Mouse (Mus musculus) embryonic facial prominence, embryonic 10.5 days (tissue): ENCODE results near the gene Rbm20. TPM values are rescaled to one million over a fixed set of nuclear protein-coding genes. Genes with fewer than 3 reads are reported as not detected.

Source experiments
- DNase-seq: peaks from one replicate; pipeline ENCODE4 v3.0.0-alpha.2; 2017; ENCODE audit warnings: low spot score
- H3K27ac ChIP-seq: fragments of 300-500 bp; sonication (generic); replicated peaks from 2 replicates; pipeline ENCODE4 v1.5.1; 2016; ENCODE audit warnings: mild to moderate bottlenecking
- H3K27me3 ChIP-seq: fragments of 300-500 bp; sonication (generic); replicated peaks from 2 replicates; pipeline ENCODE4 v1.6.1; 2016; ENCODE audit warnings: low read depth, mild to moderate bottlenecking; ENCODE audit not compliant: poor library complexity, severe bottlenecking
- H3K36me3 ChIP-seq: fragments of 300-500 bp; sonication (generic); replicated peaks from 2 replicates; pipeline ENCODE4 v1.6.1; 2016; ENCODE audit warnings: mild to moderate bottlenecking, moderate library complexity
- H3K4me1 ChIP-seq: fragments of 300-500 bp; sonication (generic); 2 replicates; pipeline ENCODE4 v1.6.1; 2016
- H3K4me3 ChIP-seq: fragments of 300-500 bp; sonication (generic); 2 replicates; pipeline ENCODE4 v1.5.1; 2016; ENCODE audit warnings: mild to moderate bottlenecking, moderate library complexity
- H3K9me3 ChIP-seq: fragments of 300-500 bp; sonication (generic); 2 replicates; pipeline ENCODE4 v1.6.1; 2016; ENCODE audit warnings: mild to moderate bottlenecking
- whole genome bisulfite sequencing: fragments of 180-500 bp; shearing (Covaris S2); methylation state at CpG from one replicate; pipeline ENCODE4 v1.1.7; 2016; 5-methylcytosine and 5-hydroxymethylcytosine counted together
- polyA plus RNA-seq: library from polyadenylated mRNA; unstranded; fragments of >200 nt; fragmentation: Nextera tagmentation; extraction: Ambion mirVana; gene quantifications from 2 replicates; pipeline ENCODE4 v1.2.1, GENCODE M21; 2016

Gene Rbm20
- polyA plus RNA-seq, 1 experiment from 2014 or later: 1.2 TPM

DNA sequence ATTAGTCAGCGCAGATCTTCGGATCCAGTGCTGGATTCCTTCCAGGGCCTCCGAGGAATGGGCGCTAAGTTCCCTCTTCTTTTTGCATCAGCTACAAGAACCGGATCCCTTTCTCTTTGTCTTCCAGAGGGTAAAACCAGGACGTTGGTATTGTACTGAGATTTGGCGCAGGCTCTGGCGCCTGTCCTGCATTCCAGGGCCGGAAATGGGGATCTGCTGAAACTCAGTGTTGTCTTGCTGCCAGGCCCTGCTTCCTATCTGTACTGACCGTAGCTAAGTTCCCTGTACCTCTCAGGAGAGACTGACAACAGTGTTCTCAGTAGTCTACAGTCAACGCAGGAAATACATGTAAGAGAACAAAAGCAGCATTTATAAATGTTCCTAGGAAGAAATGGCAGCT lies 31.3 kb downstream of the Rbm20 start:
- H3K27ac ChIP-seq: no peak overlapping the region
- H3K4me1 ChIP-seq: peaks cover 18% of the 10 kb centered on the region
- no peaks in the 10 kb centered on the region for H3K27me3 ChIP-seq
- H3K36me3 ChIP-seq: no peaks in the 10 kb centered on the region
- H3K4me3 ChIP-seq: no peak overlapping the region
- no peaks in the 10 kb centered on the region; the same call in 1 of the 2 replicates for H3K9me3 ChIP-seq
- no peak for DNase-seq
- WGBS: 75% methylated on average over 11 of the region's 11 CpGs

DNA sequence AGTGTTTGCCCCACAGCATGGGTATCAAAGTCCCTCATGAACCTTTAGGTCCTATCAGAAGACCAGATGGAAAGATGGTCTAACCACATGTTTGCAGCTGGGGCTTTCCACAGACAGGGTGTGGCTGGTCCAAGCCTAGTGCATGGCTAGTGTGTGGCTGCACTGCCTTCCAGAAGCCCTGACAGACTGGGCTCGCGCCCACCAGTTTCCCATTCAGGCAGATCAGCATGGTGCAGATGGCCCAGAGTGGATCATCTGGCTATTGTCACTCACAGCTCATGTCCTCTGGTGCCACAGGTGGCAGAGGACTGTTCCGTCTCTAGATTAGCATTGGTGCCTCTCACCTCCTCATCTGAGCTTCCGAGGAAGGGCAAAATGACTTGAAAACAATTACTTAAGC lies 33.8 kb downstream of the Rbm20 start:
- Histone ChIP-seq H3K9me3 (peaks cover 7% of the 10 kb centered on the region; the same call in 1 of the 2 replicates), H3K27ac (no peak overlapping the region), H3K4me1 (peaks cover 6% of the 10 kb centered on the region), H3K27me3 (no peaks in the 10 kb centered on the region), H3K36me3 (no peaks in the 10 kb centered on the region), H3K4me3 (no peak overlapping the region)
- DNase-seq: no peak
- WGBS: 71% methylated on average over 4 of the region's 4 CpGs

DNA sequence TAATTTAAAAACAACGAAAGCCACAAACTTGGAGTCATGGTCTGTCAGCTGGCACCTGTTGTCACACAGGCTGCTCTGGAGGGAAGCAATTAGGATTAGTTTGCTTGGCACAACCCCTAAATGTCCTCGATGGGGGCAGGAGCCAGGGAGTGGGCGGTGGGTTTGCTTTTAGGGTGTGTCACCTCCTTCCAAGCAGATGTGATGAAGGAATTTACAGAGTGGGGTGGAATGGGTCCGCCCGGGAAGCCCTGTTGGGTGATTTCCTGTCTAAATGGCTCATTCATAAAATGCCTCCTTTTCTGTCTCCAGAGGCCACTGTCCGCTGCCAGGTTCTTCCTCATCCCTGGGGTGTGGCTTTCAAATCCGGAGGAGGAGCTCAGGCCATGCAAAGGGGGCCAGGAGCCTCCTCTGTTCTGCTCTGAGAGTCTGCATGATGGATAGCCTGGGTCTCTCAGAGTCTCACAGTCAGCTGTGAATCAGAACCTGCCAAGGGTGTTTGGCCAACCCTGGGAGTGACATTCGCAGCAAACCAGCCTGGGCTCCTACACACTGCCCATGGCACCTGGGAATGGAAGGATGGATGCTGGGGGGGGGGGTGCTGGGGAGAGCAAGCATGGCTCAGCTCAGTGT lies 34.3 kb downstream of the Rbm20 start:
- 49% methylated on average over 8 of the region's 8 CpGs for WGBS
- Histone ChIP-seq H3K4me3 (no peak overlapping the region), H3K27me3 (no peaks in the 10 kb centered on the region), H3K27ac (no peak overlapping the region), H3K36me3 (no peaks in the 10 kb centered on the region), H3K4me1 (peaks cover 6% of the 10 kb centered on the region), H3K9me3 (peaks cover 7% of the 10 kb centered on the region; the same call in 1 of the 2 replicates)
- DNase-seq: no peak

DNA sequence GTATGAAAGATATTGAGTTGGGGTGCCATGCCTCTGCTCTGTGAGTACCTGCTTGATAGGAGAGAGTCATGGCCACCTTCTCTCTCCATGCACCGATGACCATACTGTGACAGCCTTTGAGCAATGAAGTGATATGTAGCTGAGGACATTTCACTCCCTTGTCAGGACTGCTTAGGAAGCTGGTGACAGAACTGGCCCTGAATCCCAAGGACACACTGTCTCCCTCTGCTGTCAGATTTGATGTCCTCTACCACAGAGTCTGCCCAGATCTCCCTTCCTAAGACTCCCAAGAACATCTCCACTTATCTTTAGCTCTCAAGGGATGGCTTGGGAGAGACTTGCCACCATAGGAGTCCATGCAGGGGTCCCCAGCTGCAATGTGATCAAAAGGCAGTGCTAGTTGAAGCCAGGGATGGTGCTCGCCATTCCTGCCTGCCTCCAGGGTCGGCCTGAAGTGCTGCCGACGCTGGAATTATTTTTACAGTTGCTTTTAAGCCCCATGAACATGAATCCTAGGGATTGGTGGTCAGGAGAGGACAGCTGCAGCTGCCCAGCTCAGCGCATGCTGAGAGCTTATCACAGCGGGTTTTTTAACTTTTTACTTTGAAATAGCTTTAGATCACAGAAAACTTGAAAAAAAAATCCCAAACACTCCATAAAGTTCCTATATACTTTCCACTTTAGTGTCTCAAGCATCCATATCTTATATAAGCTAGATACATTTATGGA lies 35.4 kb downstream of the Rbm20 start:
- Histone ChIP-seq H3K4me3 (no peak overlapping the region), H3K4me1 (peaks cover 6% of the 10 kb centered on the region), H3K27ac (no peak overlapping the region), H3K27me3 (no peaks in the 10 kb centered on the region), H3K9me3 (peaks cover 7% of the 10 kb centered on the region; the same call in 1 of the 2 replicates), H3K36me3 (no peaks in the 10 kb centered on the region)
- no peak for DNase-seq
- 67% methylated on average over 7 of the region's 7 CpGs for WGBS

DNA sequence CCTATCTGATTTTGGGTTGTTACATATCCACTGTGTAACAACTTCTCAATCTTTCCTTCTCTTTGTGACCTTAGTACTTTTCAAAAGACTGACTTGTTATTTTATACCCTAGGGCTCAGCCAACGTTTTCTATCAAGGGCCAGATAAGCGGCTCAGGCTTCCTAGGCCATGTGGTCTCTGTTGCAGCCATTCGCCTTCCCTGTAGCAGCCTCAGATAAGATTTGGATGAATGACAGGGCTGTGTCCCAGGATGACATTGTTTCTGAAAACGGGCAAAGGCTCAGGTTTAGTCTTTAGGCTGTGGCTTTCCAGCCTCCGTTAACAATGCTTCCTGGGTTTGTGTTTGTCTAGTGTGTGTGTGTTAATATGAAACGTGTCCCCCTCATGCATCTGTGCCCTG lies 36.3 kb downstream of the Rbm20 start:
- H3K9me3 ChIP-seq: peaks cover 7% of the 10 kb centered on the region; the same call in 1 of the 2 replicates
- no peaks in the 10 kb centered on the region for H3K27me3 ChIP-seq
- H3K27ac ChIP-seq: no peak overlapping the region
- WGBS: 82% methylated on average over 6 of the region's 6 CpGs
- DNase-seq: no peak
- H3K4me3 ChIP-seq: no peak overlapping the region
- H3K4me1 ChIP-seq: peaks cover 6% of the 10 kb centered on the region
- H3K36me3 ChIP-seq: no peaks in the 10 kb centered on the region

DNA sequence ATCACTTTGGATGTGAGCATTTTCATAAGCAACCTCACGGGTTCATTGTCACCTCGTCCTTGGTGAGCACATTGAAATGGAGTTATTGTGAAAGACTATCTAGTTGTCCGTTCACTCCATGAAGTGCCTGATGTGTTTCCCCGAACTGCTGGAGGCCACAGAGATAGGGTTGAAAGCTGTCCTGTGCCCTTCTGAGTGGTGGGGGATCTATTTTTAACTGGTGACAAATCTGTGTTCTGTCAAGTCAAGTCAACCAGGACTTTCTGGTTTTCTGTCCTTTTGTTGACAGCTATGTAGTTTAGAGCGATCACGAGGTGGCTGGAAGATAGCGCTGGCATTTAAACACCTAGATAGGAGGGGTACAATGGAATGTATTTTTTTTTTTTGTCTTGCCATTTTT lies 39.4 kb downstream of the Rbm20 start:
- DNase-seq: no peak
- Histone ChIP-seq H3K4me1 (peaks cover 2% of the 10 kb centered on the region), H3K4me3 (no peak overlapping the region), H3K27ac (no peak overlapping the region), H3K9me3 (peaks cover 7% of the 10 kb centered on the region; the same call in 1 of the 2 replicates), H3K36me3 (no peaks in the 10 kb centered on the region), H3K27me3 (no peaks in the 10 kb centered on the region)
- 89% methylated on average over 7 of the region's 7 CpGs for WGBS

DNA sequence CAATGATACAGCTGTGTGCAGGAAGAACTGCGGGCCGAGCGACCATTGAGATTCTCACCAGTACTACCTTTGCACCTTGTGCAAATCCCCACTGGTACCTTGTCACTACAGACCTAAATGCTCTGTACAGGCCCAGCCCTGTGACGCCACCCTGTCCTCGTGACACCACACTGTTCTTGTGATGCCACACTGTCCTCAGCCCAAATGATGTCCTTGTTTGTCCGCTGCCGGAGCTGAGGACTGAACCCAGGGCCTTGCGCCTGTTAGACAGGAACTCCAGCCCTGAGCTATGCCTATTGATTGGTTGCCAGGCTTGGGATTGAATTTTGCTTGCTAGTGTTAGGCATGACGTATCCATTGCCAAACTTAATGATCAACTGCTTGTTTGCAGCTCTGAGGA lies 40.3 kb downstream of the Rbm20 start:
- Histone ChIP-seq H3K4me3 (no peak overlapping the region), H3K4me1 (no peaks in the 10 kb centered on the region), H3K36me3 (no peaks in the 10 kb centered on the region), H3K27ac (no peak overlapping the region), H3K9me3 (peaks cover 7% of the 10 kb centered on the region; the same call in 1 of the 2 replicates), H3K27me3 (no peaks in the 10 kb centered on the region)
- 88% methylated on average over 9 of the region's 9 CpGs for WGBS
- DNase-seq: no peak

DNA sequence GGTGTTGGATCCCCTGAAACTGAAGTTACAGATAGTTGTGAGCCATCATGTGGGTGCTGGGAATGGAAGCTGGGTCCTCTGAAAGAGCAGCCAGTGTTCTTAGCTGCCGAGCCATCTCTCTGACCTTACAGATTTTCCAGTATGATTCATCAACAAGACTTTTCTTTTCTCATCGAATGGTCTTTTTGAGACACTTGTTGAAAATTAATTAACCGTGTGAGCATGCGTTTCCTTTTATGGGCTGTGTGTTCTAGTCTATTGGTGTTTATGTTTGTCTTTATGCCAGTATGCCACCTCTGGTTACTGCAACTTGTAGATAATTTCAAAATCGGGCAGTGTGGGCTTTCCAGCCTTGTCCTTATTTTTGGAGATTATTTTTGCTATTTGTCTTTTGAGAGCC lies 45.1 kb downstream of the Rbm20 start:
- no peaks in the 10 kb centered on the region for H3K36me3 ChIP-seq
- no peaks in the 10 kb centered on the region for H3K27me3 ChIP-seq
- 92% methylated on average over 5 of the region's 5 CpGs for WGBS
- DNase-seq: no peak
- no peak overlapping the region for H3K27ac ChIP-seq
- H3K4me3 ChIP-seq: no peak overlapping the region
- H3K9me3 ChIP-seq: no peaks in the 10 kb centered on the region
- peaks cover 11% of the 10 kb centered on the region for H3K4me1 ChIP-seq

DNA sequence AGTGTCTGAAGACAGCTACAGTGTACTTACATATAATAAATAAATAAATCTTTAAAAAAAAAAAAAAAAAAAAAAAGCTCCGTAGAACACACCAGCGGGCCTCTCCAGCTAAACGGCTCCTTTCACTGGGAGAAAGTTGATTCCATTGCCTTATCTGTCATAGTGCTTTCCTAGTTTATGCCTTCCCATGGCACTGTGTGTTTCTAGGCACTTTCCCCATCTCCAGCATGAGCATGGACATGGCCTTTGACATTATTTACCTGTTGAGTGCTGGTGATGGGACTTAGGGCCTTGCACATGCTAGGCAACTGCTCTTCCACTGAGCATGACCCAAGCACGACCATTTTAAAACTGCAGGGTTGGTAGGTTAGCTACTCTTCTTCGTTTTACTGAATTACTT lies 46.9 kb downstream of the Rbm20 start:
- Histone ChIP-seq H3K4me3 (no peak overlapping the region), H3K27ac (no peak overlapping the region), H3K27me3 (no peaks in the 10 kb centered on the region), H3K9me3 (no peaks in the 10 kb centered on the region), H3K36me3 (no peaks in the 10 kb centered on the region), H3K4me1 (peaks cover 21% of the 10 kb centered on the region)
- WGBS: 89% methylated on average over 5 of the region's 5 CpGs
- DNase-seq: no peak

DNA sequence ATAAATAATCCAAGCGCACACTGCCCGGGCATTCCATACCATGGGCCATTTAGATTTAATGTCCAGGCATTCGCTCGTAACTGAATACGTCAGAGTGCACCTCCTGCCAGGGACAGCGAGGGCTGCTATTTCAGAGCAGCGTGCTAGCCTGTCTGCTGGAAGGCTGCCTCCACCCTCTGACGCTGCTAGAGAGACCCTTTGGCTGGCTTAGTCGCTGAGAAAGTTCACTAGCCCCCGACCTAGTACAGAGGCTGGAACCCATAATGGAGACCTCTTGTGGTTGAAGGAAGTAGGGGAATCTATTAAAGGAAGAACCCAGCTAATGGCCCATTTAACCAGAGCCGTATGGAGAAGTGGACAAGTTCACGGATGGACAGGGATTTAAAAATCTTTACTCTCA lies 49.2 kb downstream of the Rbm20 start:
- Histone ChIP-seq H3K4me1 (peaks cover 24% of the 10 kb centered on the region), H3K27me3 (no peaks in the 10 kb centered on the region), H3K36me3 (no peaks in the 10 kb centered on the region), H3K27ac (no peak overlapping the region), H3K9me3 (no peaks in the 10 kb centered on the region), H3K4me3 (no peak overlapping the region)
- 44% methylated on average over 12 of the region's 12 CpGs for whole genome bisulfite sequencing
- no peak for DNase-seq

DNA sequence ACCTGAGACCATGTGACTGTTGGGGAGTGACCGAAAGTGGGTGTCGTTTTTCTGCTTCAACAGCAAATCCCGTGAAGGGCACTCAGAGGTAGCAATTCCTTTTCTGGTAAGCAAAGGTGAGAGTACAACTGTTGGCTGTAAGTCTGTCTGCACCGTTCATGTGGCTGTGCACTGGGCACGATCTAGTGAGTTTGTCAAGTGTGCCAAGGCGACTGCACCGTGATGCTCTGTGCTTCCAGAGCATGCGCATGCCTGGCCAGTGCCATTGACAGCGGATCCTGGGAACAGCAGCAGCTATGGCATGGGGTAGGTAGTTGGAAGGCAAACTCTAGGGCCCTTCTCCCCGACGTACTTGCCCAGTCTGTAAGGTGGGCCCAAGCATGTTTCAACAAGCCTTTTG lies 49.6 kb downstream of the Rbm20 start:
- WGBS: 75% methylated on average over 11 of the region's 11 CpGs
- peaks cover 27% of the 10 kb centered on the region for H3K4me1 ChIP-seq
- no peaks in the 10 kb centered on the region for H3K36me3 ChIP-seq
- no peaks in the 10 kb centered on the region for H3K9me3 ChIP-seq
- H3K27me3 ChIP-seq: no peaks in the 10 kb centered on the region
- no peak overlapping the region for H3K4me3 ChIP-seq
- DNase-seq: no peak
- no peak overlapping the region for H3K27ac ChIP-seq

DNA sequence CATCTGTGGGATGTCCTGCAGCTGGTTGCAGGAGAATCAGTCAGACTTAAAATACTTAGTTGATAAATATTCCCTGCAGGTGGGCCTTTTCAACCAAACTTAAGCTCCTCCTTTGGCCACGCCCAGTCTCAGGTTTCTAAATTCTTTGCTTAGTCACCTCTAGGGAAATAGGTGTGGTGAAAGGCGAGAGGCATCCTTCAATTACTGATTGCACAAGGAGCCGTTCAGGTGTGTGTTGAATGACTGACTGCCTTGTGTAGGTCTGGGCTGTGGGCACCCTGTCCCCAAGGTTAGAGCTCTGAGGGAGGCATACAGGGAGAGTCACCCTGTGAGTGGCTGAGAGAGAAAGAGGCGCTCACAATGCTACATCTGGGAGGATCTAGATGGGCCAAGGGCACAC lies 50.2 kb downstream of the Rbm20 start:
- no peaks in the 10 kb centered on the region for H3K27me3 ChIP-seq
- no peak for DNase-seq
- H3K9me3 ChIP-seq: no peaks in the 10 kb centered on the region
- H3K36me3 ChIP-seq: no peaks in the 10 kb centered on the region
- peaks cover 32% of the 10 kb centered on the region for H3K4me1 ChIP-seq
- H3K4me3 ChIP-seq: no peak overlapping the region
- H3K27ac ChIP-seq: no peak overlapping the region
- WGBS: 54% methylated on average over 4 of the region's 4 CpGs
